Mouse (Mus musculus): ENCODE results near the gene Ube2e2. TPM values are rescaled to one million over a fixed set of nuclear protein-coding genes. Genes with fewer than 3 reads are reported as not detected.

Ube2e2 gene
- polyA plus RNA-seq, 1 experiment, result not detected

DNA sequence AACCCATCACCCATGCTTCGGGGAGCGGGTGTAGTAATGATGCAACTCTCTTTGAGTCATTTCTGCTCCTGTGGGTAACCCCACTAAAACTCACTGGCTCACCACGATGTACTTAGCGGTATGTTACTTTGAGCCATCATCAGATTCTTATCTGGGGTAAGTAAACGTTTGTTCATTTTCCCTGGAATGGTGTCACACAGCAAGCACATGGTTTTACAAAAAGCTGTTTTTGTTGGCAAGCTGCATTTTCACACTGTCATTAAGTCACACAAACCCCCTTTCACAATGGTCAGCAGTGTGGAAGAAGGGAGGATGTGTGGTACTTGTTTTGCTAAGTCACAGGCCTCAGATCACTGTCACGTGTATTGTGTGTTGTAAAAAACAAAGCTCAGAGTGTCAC, 73.4 kb downstream of the Ube2e2 start:
- Histone ChIP-seq H3K4me3 (ENCODE audit: insufficient read depth, low read depth, low read length) (no peak overlapping the region), H3K27ac (ENCODE audit: insufficient read depth, low read depth, low read length) (no peak overlapping the region), H3K4me1 (ENCODE audit: control insufficient read depth, insufficient read depth, low read length) (no peaks in the 10 kb centered on the region)
- 57% methylated on average over 6 of the region's 6 CpGs for WGBS
- no peak for TF ChIP-seq CTCF (IDR thresholded peaks at IDR 0.05; ENCODE audit: insufficient read depth, low read depth, low read length)
- TF ChIP-seq POLR2A (IDR thresholded peaks at IDR 0.05; ENCODE audit: insufficient read depth, low read depth, low read length), result no peak

DNA sequence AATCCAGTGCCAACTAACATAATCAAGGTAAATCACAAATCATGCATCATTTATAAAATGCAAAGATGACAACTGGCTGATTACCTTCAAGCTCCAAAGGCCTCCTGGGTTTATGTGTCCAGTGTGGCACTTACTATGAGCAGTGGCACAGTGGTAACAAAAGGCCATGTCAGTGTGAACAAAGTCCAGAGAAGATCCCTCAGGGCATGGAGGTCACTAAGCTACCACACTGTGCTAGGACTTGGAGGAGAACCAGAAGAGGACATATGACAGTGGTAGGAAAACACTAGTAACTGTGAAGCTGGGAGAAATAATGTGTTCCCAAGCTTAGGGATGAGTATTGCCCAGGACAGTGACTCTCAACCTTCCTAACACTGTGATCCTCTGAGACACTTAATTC, 97.2 kb downstream of the Ube2e2 start:
- H3K4me1 ChIP-seq (ENCODE audit: control insufficient read depth, insufficient read depth, low read length), result no peaks in the 10 kb centered on the region
- no peak for TF ChIP-seq POLR2A (IDR thresholded peaks at IDR 0.05; ENCODE audit: insufficient read depth, low read depth, low read length)
- TF ChIP-seq CTCF (IDR thresholded peaks at IDR 0.05; ENCODE audit: insufficient read depth, low read depth, low read length), result no peak
- no peak overlapping the region for H3K4me3 ChIP-seq (ENCODE audit: insufficient read depth, low read depth, low read length)
- no peak overlapping the region for H3K27ac ChIP-seq (ENCODE audit: insufficient read depth, low read depth, low read length)

DNA sequence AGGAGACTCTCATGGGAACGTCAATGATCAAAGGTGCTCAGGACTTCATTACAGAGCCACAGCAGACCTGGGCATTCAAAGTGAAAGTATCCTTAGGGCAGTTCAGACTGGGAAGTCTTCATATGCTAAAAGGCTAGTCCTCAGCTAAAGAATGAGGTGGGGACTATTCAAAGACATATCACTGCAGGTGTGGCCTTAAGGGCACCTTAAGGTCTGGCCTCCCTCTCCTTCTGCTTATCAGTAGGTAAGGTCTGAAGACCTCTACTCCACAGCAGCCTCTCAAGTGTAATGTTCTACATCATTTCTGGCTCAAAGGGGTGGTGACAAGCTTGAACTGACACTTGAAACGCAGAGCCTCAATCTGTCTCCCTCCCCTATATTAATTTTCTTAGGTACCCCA, 98.3 kb downstream of the Ube2e2 start:
- Histone ChIP-seq H3K27ac (ENCODE audit: insufficient read depth, low read depth, low read length) (no peak overlapping the region), H3K4me3 (ENCODE audit: insufficient read depth, low read depth, low read length) (no peak overlapping the region), H3K4me1 (ENCODE audit: control insufficient read depth, insufficient read depth, low read length) (no peaks in the 10 kb centered on the region)
- 78% methylated on average over 2 of the region's 2 CpGs for WGBS
- TF ChIP-seq CTCF (IDR thresholded peaks at IDR 0.05; ENCODE audit: insufficient read depth, low read depth, low read length) (no peak), POLR2A (IDR thresholded peaks at IDR 0.05; ENCODE audit: insufficient read depth, low read depth, low read length) (no peak)

DNA sequence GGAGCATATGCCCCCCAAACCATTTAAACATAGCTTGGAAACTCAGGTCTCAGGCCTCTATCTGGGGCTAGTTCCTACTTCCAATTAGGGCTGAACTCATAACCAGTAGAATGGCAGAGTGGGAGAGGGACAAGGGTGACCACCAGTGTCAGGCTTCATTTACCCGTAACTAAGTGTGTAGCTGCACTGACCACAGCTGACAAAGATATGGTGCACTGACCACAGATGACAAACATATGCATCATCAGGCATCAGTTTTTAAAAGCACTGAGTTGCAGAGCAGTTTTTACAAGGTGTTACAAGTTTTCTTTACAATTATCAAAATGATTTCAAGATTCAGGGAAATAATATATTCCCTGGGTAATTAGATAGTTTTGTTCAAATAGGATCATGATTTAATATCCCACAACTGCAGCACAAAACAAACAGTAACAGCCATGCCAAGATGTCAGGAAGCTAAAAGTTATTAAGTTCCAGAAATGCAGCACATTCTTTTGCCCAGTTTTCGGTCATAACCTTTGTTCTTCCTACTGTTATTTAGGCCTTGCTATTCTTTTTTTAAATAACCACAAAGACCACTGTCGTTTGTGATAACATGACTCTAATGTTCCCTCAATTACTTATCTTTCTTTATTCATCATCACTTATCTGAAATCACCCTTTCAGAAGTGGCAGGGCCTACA, 114.9 kb downstream of the Ube2e2 start:
- TF ChIP-seq CTCF (IDR thresholded peaks at IDR 0.05; ENCODE audit: insufficient read depth, low read depth, low read length) (no peak), POLR2A (IDR thresholded peaks at IDR 0.05; ENCODE audit: insufficient read depth, low read depth, low read length) (no peak)
- Histone ChIP-seq H3K4me3 (ENCODE audit: insufficient read depth, low read depth, low read length) (no peak overlapping the region), H3K4me1 (ENCODE audit: control insufficient read depth, insufficient read depth, low read length) (no peaks in the 10 kb centered on the region), H3K27ac (ENCODE audit: insufficient read depth, low read depth, low read length) (no peak overlapping the region)
- WGBS, result 77% methylated on average over 3 of the region's 3 CpGs

DNA sequence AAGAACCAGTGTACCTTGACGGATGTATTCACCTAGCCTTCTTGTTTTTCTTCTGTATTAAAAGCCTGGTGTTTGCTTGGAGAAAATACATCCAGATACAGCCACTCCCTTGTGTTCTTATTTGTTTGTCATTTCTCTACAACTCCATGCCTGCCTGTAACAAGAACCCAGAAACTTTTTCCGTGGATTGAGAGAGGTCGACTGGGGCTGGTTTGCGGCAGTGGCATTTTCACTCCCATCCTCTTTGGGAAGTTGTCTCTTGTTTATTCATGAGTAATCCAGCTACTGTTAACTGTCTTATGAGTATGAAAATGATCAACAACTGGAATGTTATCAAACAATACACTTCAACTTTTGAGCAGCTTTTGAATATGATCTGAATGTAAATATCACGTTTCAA, 115.8 kb downstream of the Ube2e2 start:
- WGBS, result 91% methylated on average over 5 of the region's 5 CpGs
- H3K27ac ChIP-seq (ENCODE audit: insufficient read depth, low read depth, low read length), result no peak overlapping the region
- TF ChIP-seq CTCF (IDR thresholded peaks at IDR 0.05; ENCODE audit: insufficient read depth, low read depth, low read length), result no peak
- no peak for TF ChIP-seq POLR2A (IDR thresholded peaks at IDR 0.05; ENCODE audit: insufficient read depth, low read depth, low read length)
- H3K4me3 ChIP-seq (ENCODE audit: insufficient read depth, low read depth, low read length), result no peak overlapping the region
- H3K4me1 ChIP-seq (ENCODE audit: control insufficient read depth, insufficient read depth, low read length), result no peaks in the 10 kb centered on the region

DNA sequence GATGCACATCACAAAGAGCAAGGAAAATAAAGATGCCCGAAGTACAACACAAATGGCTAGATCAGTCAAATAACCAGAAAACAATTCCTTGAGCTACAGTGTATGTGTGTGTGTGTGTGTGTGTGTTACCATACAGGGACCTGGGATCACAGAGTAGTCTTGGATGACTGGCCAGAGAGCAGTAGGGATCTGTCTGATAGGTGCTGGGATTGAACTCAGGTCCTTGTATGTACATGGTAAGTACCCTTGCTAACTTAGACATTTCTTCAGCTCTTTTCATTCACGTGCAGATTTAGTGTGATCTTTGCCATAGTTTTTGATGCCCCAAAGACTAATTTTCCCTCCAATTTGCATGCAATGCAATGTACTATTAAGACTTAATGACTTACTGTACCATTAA, 117.9 kb downstream of the Ube2e2 start:
- H3K27ac ChIP-seq (ENCODE audit: insufficient read depth, low read depth, low read length), result no peak overlapping the region
- H3K4me3 ChIP-seq (ENCODE audit: insufficient read depth, low read depth, low read length), result no peak overlapping the region
- TF ChIP-seq CTCF (IDR thresholded peaks at IDR 0.05; ENCODE audit: insufficient read depth, low read depth, low read length) (no peak), POLR2A (IDR thresholded peaks at IDR 0.05; ENCODE audit: insufficient read depth, low read depth, low read length) (no peak)
- 47% methylated on average over 2 of the region's 2 CpGs for WGBS
- H3K4me1 ChIP-seq (ENCODE audit: control insufficient read depth, insufficient read depth, low read length), result no peaks in the 10 kb centered on the region

DNA sequence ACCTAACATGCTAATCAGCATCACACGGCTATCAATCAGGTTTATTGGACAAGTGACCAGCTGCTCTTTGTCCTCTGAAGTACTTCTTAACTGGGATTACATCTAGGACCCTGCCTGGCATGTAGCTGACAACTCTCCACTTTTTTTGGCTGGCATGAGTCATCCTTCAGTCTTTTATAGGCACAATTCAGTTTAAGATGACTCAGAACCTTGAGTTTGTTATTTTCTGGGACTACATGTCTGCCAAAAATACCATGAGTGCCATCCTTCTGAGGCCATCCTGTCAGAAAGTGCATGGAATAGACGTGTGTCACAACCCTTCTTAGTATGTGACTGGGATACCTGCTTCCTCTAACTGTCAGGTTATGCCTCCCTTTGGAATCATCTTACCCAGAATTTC, 120.3 kb downstream of the Ube2e2 start:
- TF ChIP-seq CTCF (IDR thresholded peaks at IDR 0.05; ENCODE audit: insufficient read depth, low read depth, low read length), result no peak
- TF ChIP-seq POLR2A (IDR thresholded peaks at IDR 0.05; ENCODE audit: insufficient read depth, low read depth, low read length), result no peak
- Histone ChIP-seq H3K27ac (ENCODE audit: insufficient read depth, low read depth, low read length) (no peak overlapping the region), H3K4me3 (ENCODE audit: insufficient read depth, low read depth, low read length) (no peak overlapping the region), H3K4me1 (ENCODE audit: control insufficient read depth, insufficient read depth, low read length) (no peaks in the 10 kb centered on the region)
- 46% methylated on average over 2 of the region's 2 CpGs for WGBS

DNA sequence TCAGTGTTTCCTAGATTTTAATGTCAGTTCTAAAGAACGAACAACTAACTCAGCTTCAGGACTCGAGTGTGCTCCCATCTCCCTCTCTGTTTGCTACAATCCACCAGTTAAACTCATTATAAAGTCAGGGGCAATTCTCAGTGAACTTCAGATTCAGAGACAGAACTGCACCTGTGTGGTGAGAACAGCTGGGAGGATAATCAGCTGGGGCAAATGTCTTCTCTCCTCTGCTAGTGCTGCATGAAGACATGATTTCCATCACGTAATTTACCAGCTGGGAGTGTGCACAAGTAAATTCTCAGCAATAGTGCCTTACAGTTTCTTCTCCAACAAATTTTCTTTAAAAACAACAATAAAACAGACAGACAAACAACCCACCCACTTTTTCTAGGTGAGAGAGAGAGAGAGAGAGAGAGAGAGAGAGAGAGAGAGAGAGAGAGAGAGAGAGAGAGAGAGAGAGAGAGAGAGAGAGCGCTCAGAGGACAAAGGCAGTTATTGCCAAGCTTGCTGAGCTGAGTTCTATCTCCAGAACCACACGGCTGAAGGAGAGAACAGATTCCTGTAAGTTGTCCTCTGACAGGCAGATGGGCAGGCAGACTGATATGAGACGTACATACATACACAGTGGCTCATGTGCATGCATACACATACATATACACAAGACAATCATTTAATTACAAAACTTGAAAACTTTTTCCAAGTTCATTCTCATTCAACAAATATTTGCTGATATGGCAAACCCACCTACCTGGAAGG, 134.3 kb downstream of the Ube2e2 start:
- Histone ChIP-seq H3K4me3 (ENCODE audit: insufficient read depth, low read depth, low read length) (no peak overlapping the region), H3K27ac (ENCODE audit: insufficient read depth, low read depth, low read length) (peak overlapping the region; percentile 78; the same call in 1 of the 2 replicates), H3K4me1 (ENCODE audit: control insufficient read depth, insufficient read depth, low read length) (peaks cover 5% of the 10 kb centered on the region)
- TF ChIP-seq POLR2A (IDR thresholded peaks at IDR 0.05; ENCODE audit: insufficient read depth, low read depth, low read length) (no peak), CTCF (IDR thresholded peaks at IDR 0.05; ENCODE audit: insufficient read depth, low read depth, low read length) (no peak)
- WGBS, result 36% methylated on average over 6 of the region's 6 CpGs

All from olfactory bulb, adult 2 months (tissue).